9 mouse cellular contexts compared by ENCODE assay signal in the genomic region with DNA sequence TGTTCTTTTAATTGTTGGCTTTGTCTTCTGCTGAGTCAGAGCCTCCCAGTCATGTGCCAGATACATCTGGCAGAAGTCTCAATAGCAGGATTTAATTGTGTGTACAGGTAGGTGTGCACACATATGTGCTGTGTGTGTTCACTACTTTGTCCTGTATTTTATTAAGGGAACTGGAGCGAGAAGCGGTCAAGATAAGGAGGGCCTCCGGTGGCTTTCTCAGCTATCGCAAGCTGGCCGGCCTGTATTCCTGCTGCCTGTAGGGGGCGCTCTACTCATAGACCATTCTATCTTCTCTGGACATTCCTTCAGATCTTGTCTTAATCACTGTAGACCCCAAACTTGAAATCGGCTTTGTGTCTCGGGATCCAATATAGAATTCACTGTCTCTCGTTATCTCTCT. TPM values are rescaled to one million over a fixed set of nuclear protein-coding genes. Genes with fewer than 3 reads are reported as not detected.
DNase-seq lines count a peak whose midpoint lies in the region; ATAC-seq and TF ChIP-seq lines count a peak whose summit lies in the region.
"Had no signal": no experiment of that assay in that cellular context is flagged by ENCODE, and none has a peak within 500 bp of the region (broad histone marks: within the 10 kb centered on the region; RNA-seq: fewer than 3 reads in every experiment).

No protein-coding gene starts in this region.

- no peak overlapping the region for H3K27ac ChIP-seq in liver, postnatal 0 days (ENCODE audit: low read depth)
- H3K27ac ChIP-seq: limb, embryonic 12.5 days had no signal

- TF ChIP-seq EP300 in liver, postnatal 0 days (IDR thresholded peaks at IDR 0.05; ENCODE audit: low read depth): no peak

- no peaks in the 10 kb centered on the region for H3K9me3 ChIP-seq in G1E (replicated peaks)
- H3K9me3 ChIP-seq in liver, postnatal 0 days (ENCODE audit: low read length): no peaks in the 10 kb centered on the region
- H3K9me3 ChIP-seq: limb, embryonic 12.5 days had no signal

- no peak for ATAC-seq in G1E (ENCODE audit: extremely low read depth, insufficient number of reproducible peaks, low FRiP score, poor library complexity, severe bottlenecking)
- ATAC-seq in liver, postnatal 0 days: no peak

- H3K36me3 ChIP-seq in G1E (replicated peaks): no peaks in the 10 kb centered on the region
- H3K36me3 ChIP-seq in liver, postnatal 0 days (replicated peaks; ENCODE audit: insufficient read depth, low read length): no peaks in the 10 kb centered on the region
- H3K36me3 ChIP-seq: limb, embryonic 12.5 days had no signal

- peaks cover 12% of the 10 kb centered on the region for H3K27me3 ChIP-seq in G1E (ENCODE audit: insufficient read depth, low read length)
- peaks cover 7% of the 10 kb centered on the region for H3K27me3 ChIP-seq in liver, postnatal 0 days (ENCODE audit: insufficient read depth, low read length)

- H3K4me1 ChIP-seq in G1E (ENCODE audit: insufficient read depth, low read depth, low read length): no peaks in the 10 kb centered on the region
- H3K4me1 ChIP-seq in liver, postnatal 0 days (ENCODE audit: insufficient read depth): peaks cover 11% of the 10 kb centered on the region

- H3K4me3 ChIP-seq in G1E (ENCODE audit: low read depth, low read length): no peak overlapping the region
- H3K4me3 ChIP-seq in liver, postnatal 0 days (ENCODE audit: low read depth, low read length): no peak overlapping the region

- DNase-seq in 3T3-L1 (ENCODE audit: low read depth, low spot score) (peak; percentile 66), G1E (ENCODE audit: low spot score) (peak; percentile 13)
- DNase-seq in cerebellum, adult 11 months: peak; percentile 79
- peak; percentile 80 for DNase-seq in gastrocnemius, adult 18-20 months (ENCODE audit: low spot score)
- DNase-seq in kidney, postnatal 14 days: peak; percentile 84
- peak; percentile 74 for DNase-seq in liver, postnatal 0 days
- peak; percentile 45 for DNase-seq in retina, postnatal 7 days (ENCODE audit: low read depth, low spot score)
- DNase-seq in thymus, postnatal 4 days: peak; percentile 79

- H3K9ac ChIP-seq in liver, postnatal 0 days (replicated peaks): no peak overlapping the region
- H3K9ac ChIP-seq: limb, embryonic 12.5 days had no signal

- peak overlapping the region; percentile 19; the same call in 1 of the 2 replicates for H3K4me2 ChIP-seq in liver, postnatal 0 days (ENCODE audit: low read depth, low read length)

- whole genome bisulfite sequencing in liver, postnatal 0 days (ENCODE audit: insufficient replicate concordance): 13% methylated on average over 9 of the region's 9 CpGs

- TF ChIP-seq CTCF in G1E (IDR thresholded peaks at IDR 0.05; ENCODE audit: low read depth, low read length): peak; percentile 39; the same call in 1 of the 2 replicates
- TF ChIP-seq CTCF in liver, postnatal 0 days (IDR thresholded peaks at IDR 0.05; ENCODE audit: low read depth): peak; percentile 82

RNA-seq across cellular contexts. Expression of gene Aldh5a1, which starts 1.2 kb away (rescaled TPM):
- not detected in 2 replicates for total RNA-seq in G1E (2014; fragmentation: Nextera tagmentation)
- 0.05 and 0.06 TPM in 2 replicates for total RNA-seq in G1E (2017)
- not detected in 2 replicates for polyA plus RNA-seq in G1E (2012)
- 1 to 10 TPM; 7.9 to 8.3 TPM for total RNA-seq in gastrocnemius, adult 18-20 months (2021)
- 3.8 and 3.9 TPM in 2 replicates for polyA plus RNA-seq in liver, postnatal 0 days (2015; fragmentation: Nextera tagmentation; extraction: Ambion mirVana)

RNA-seq across cellular contexts. Expression of gene Gpld1, which starts 4.3 kb away (rescaled TPM):
- total RNA-seq in G1E (2014; fragmentation: Nextera tagmentation): not detected in 2 replicates
- total RNA-seq in G1E (2017): 0.22 and 0.23 TPM in 2 replicates
- polyA plus RNA-seq in G1E (2012): 0.01 and 0.02 TPM in 2 replicates
- total RNA-seq in gastrocnemius, adult 18-20 months (2021): under 1 TPM; 0.84 to 0.95 TPM
- polyA plus RNA-seq in liver, postnatal 0 days (2015; fragmentation: Nextera tagmentation; extraction: Ambion mirVana): 52.2 and 59.7 TPM in 2 replicates

Comparison
In these comparisons a context has a peak if more than half of its experiments do, and no peak if none do; other contexts are left out.
1. DNase-seq: peak in every context shown above with its lines; median percentile 84 in kidney, postnatal 14 days; 80 in gastrocnemius, adult 18-20 months; 79 in cerebellum, adult 11 months; 79 in thymus, postnatal 4 days; 74 in liver, postnatal 0 days; 66 in 3T3-L1; 45 in retina, postnatal 7 days; 13 in G1E.
2. RNA of gene Aldh5a1, which starts 1.2 kb away (total RNA-seq): 7.9 to 8.3 TPM in gastrocnemius, adult 18-20 months; 0.05 to 0.06 TPM in G1E; every median in the first group is over 4 times any median in the second.